Mouse (Mus musculus): ENCODE data around the gene Actn4. TPM values are rescaled to one million over a fixed set of nuclear protein-coding genes. Genes with fewer than 3 reads are reported as not detected.

Gene Actn4
- polyA plus RNA-seq, 1 experiment from 2014 or later, result 216 TPM

DNA sequence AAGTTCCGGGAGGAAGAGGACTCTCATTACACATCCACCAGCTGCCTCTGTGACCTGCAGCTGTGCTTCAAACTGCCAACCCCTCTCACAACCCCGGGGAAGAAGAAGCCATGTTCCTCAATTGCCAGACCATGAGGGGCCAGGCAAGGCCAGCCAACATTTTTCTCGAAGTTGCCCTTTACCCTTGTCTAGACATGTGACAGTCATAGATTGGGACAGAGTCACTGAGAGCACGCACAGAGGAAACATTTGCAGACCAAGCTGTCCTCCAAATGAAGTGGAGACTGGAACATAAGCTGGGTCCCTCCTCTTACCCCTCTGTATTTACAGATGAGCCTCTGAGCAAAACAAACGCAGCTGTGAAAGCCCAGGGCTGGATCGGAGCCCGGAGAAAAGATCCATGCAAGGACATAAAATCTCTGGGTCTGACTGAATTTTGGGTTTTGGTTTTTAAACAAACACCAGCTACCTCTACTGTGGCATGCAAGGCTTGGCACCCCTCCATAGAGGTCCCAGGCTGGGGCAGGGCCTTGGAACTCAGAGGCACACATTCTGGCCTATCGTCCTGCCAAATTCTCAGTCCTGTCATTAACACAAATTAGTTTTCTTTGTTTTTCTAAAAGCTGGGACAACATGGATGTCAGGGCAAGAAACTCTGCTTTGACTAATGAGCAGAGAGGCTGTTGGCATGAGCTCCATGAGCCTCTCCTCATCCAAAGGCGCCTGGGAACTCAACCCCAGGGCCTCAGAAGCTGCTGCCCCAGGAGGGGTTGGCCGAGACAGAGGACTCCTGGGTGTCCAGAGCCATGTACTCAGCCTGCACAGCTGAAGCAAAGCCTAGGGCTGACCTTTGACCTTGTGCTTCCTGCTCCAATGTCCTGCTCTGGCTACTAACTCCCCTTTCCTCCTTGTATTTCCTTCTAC, 44.4 kb downstream of the Actn4 start:
- H3K4me2 ChIP-seq (replicated peaks; ENCODE audit: low read depth), result no peak overlapping the region
- TF ChIP-seq EP300 (optimal IDR thresholded peaks at IDR 0.05) (no peak), CTCF (IDR thresholded peaks at IDR 0.05; ENCODE audit: low read depth) (no peak)
- no peak overlapping the region for H3K4me3 ChIP-seq (ENCODE audit: low read depth, low read length)
- peaks cover 21% of the 10 kb centered on the region for H3K4me1 ChIP-seq (replicated peaks; ENCODE audit: control insufficient read depth, insufficient read depth)
- no peak overlapping the region for H3K9ac ChIP-seq (ENCODE audit: low read length)
- WGBS, result 30% methylated on average over 10 of the region's 10 CpGs
- H3K36me3 ChIP-seq (ENCODE audit: control insufficient read depth, insufficient read depth, low read length), result peaks cover 43% of the 10 kb centered on the region
- no peak for DNase-seq (ENCODE audit: low spot score)
- no peaks in the 10 kb centered on the region for H3K27me3 ChIP-seq (ENCODE audit: control insufficient read depth, insufficient read depth, low read length)
- peak overlapping the region; percentile 87 for H3K27ac ChIP-seq (replicated peaks)
- H3K9me3 ChIP-seq (ENCODE audit: control insufficient read depth, low read length), result no peaks in the 10 kb centered on the region
- ATAC-seq (ENCODE audit: low FRiP score, low TSS enrichment), result peak; percentile 52

DNA sequence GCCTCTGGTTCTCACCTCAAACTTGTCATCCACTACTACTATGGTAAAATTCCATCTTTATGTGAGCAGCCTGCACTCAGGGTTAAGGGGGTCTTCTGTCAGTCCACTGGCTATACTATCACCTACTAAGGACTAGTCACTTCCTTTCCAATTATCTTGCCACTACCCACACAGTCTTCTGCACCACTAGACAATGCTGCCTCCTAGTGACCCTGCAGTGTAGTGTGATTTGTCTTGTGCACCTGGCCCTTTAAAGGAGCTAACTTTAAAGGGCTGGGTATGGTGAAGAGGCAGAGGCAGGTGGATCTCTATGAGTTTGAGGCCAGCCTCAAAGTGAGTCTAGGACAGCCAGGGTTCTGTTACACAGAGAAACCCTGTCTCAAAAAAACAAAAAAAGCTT, 45.6 kb downstream of the Actn4 start:
- H3K9ac ChIP-seq (ENCODE audit: low read length), result no peak overlapping the region
- H3K4me2 ChIP-seq (replicated peaks; ENCODE audit: low read depth), result no peak overlapping the region
- H3K36me3 ChIP-seq (ENCODE audit: control insufficient read depth, insufficient read depth, low read length), result peaks cover 54% of the 10 kb centered on the region
- no peaks in the 10 kb centered on the region for H3K27me3 ChIP-seq (ENCODE audit: control insufficient read depth, insufficient read depth, low read length)
- peaks cover 17% of the 10 kb centered on the region for H3K4me1 ChIP-seq (replicated peaks; ENCODE audit: control insufficient read depth, insufficient read depth)
- no peak for ATAC-seq (ENCODE audit: low FRiP score, low TSS enrichment)
- TF ChIP-seq EP300 (optimal IDR thresholded peaks at IDR 0.05) (no peak), CTCF (IDR thresholded peaks at IDR 0.05; ENCODE audit: low read depth) (peak; percentile 66)
- H3K4me3 ChIP-seq (ENCODE audit: low read depth, low read length), result no peak overlapping the region
- H3K9me3 ChIP-seq (ENCODE audit: control insufficient read depth, low read length), result no peaks in the 10 kb centered on the region
- no peak for DNase-seq (ENCODE audit: low spot score)
- no peak overlapping the region for H3K27ac ChIP-seq (replicated peaks)

DNA sequence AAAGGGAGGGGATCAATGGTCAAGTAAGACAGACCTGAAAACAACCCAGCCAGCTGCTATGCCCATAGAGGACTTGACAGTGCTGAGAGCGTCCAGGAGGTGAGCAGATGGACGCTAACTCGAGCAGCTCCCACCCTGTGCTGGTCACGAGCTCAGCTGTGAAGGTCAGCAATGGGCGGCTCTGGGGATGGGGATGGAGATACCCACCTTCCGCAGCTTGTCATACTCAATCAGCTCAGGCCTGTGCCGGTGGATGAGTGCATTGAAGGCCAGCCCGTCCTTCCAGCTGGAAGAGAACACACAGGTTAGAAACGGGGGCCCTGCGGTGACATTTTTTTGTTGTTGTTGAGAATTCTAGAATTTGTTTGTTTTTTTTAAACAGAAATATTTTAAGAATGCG, 49.0 kb downstream of the Actn4 start:
- Histone ChIP-seq H3K27me3 (ENCODE audit: control insufficient read depth, insufficient read depth, low read length) (no peaks in the 10 kb centered on the region), H3K36me3 (ENCODE audit: control insufficient read depth, insufficient read depth, low read length) (peaks cover 67% of the 10 kb centered on the region), H3K4me3 (ENCODE audit: low read depth, low read length) (no peak overlapping the region), H3K27ac (replicated peaks) (0 out of 2 replicates have a peak overlapping the region, but pooled peaks have one; percentile 18), H3K4me1 (replicated peaks; ENCODE audit: control insufficient read depth, insufficient read depth) (peaks cover 2% of the 10 kb centered on the region; the same call in 1 of the 2 replicates), H3K9ac (ENCODE audit: low read length) (no peak overlapping the region), H3K9me3 (ENCODE audit: control insufficient read depth, low read length) (no peaks in the 10 kb centered on the region), H3K4me2 (replicated peaks; ENCODE audit: low read depth) (no peak overlapping the region)
- WGBS, result 70% methylated on average over 11 of the region's 11 CpGs
- TF ChIP-seq EP300 (optimal IDR thresholded peaks at IDR 0.05) (no peak), CTCF (IDR thresholded peaks at IDR 0.05; ENCODE audit: low read depth) (no peak)
- DNase-seq (ENCODE audit: low spot score), result no peak
- no peak for ATAC-seq (ENCODE audit: low FRiP score, low TSS enrichment)

DNA sequence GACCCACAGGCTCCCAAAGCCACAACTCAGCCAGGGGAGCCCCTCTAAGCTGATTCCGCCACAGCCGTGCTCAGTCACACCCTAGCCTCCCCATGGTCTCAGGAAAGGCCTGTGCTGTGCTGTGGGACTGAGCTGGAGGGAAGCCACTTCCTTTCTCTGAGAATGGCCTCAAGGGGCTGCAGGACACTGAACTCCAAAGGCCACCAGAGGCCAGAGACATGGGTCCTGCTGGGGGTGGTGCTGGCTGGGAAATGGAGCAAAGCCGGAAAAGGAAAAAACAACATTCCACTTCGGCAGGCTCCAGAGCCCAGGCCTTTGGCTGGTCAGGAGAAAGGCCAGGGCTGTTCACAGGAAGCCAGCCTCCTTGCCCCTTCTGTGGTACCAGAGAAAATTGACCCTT, 50.5 kb downstream of the Actn4 start:
- DNase-seq (ENCODE audit: low spot score) (no peak), ATAC-seq (ENCODE audit: low FRiP score, low TSS enrichment) (peak; percentile 27; the same call in 1 of the 2 replicates)
- TF ChIP-seq CTCF (IDR thresholded peaks at IDR 0.05; ENCODE audit: low read depth), result peak; percentile 28; the same call in 1 of the 2 replicates
- TF ChIP-seq EP300 (optimal IDR thresholded peaks at IDR 0.05), result no peak
- Histone ChIP-seq H3K9me3 (ENCODE audit: control insufficient read depth, low read length) (no peaks in the 10 kb centered on the region), H3K9ac (ENCODE audit: low read length) (no peak overlapping the region), H3K36me3 (ENCODE audit: control insufficient read depth, insufficient read depth, low read length) (peaks cover 79% of the 10 kb centered on the region), H3K4me3 (ENCODE audit: low read depth, low read length) (no peak overlapping the region), H3K4me2 (replicated peaks; ENCODE audit: low read depth) (no peak overlapping the region), H3K27me3 (ENCODE audit: control insufficient read depth, insufficient read depth, low read length) (no peaks in the 10 kb centered on the region), H3K27ac (replicated peaks) (peak overlapping the region; percentile 24; the same call in 1 of the 2 replicates), H3K4me1 (replicated peaks; ENCODE audit: control insufficient read depth, insufficient read depth) (no peaks in the 10 kb centered on the region)
- 62% methylated on average over 4 of the region's 4 CpGs for WGBS

DNA sequence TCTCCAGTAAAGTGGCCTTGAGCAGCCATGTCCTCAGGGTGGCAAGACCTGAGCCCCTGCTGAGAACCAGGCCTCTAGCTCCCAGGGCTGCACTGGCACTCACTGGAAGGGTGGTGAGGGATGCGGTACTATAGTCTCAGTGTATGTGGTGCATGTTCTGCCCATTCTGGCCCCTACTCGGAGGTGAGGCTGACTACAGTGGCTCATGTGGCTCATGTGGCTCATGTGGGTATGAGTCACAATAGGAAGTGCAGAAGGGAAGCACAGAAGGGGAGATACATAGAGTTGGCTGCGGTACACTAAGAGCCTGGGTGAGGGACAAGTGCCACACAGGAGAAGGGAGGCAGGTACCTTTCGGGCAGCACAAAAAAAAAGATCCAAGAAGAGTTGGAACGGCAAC, 54.9 kb downstream of the Actn4 start:
- H3K9me3 ChIP-seq (ENCODE audit: control insufficient read depth, low read length), result no peaks in the 10 kb centered on the region
- TF ChIP-seq EP300 (optimal IDR thresholded peaks at IDR 0.05) (no peak), CTCF (IDR thresholded peaks at IDR 0.05; ENCODE audit: low read depth) (no peak)
- 0 out of 2 replicates have a peak, but pooled peaks have one; percentile 15 for ATAC-seq (ENCODE audit: low FRiP score, low TSS enrichment)
- H3K4me2 ChIP-seq (replicated peaks; ENCODE audit: low read depth), result no peak overlapping the region
- no peak overlapping the region for H3K9ac ChIP-seq (ENCODE audit: low read length)
- H3K27me3 ChIP-seq (ENCODE audit: control insufficient read depth, insufficient read depth, low read length), result no peaks in the 10 kb centered on the region
- no peak for DNase-seq (ENCODE audit: low spot score)
- 88% methylated on average over 5 of the region's 5 CpGs for WGBS
- H3K27ac ChIP-seq (replicated peaks), result no peak overlapping the region
- no peaks in the 10 kb centered on the region for H3K4me1 ChIP-seq (replicated peaks; ENCODE audit: control insufficient read depth, insufficient read depth)
- no peak overlapping the region for H3K4me3 ChIP-seq (ENCODE audit: low read depth, low read length)
- H3K36me3 ChIP-seq (ENCODE audit: control insufficient read depth, insufficient read depth, low read length), result peaks cover 82% of the 10 kb centered on the region

DNA sequence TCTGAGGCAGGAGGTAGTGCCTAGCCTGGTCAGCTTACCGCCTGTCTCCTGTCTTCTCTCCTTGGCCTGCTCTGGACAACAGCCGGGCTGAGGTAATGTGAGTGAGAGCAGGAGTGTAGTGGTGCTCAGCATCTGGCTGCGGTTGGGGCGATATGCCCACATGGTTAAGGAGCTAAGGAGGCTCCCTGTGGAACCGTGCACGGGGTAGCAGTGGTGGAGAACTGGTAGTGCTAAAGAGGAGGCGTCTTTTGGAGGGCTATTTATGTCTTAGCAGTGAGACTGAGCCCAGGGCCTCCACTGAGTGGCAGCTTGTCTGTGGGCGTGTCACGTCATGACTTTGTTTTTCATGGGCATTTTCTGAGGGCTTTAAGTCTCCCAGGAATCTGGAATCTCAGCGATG, 58.4 kb downstream of the Actn4 start:
- H3K36me3 ChIP-seq (ENCODE audit: control insufficient read depth, insufficient read depth, low read length), result peaks cover 80% of the 10 kb centered on the region
- no peak overlapping the region for H3K4me2 ChIP-seq (replicated peaks; ENCODE audit: low read depth)
- H3K27me3 ChIP-seq (ENCODE audit: control insufficient read depth, insufficient read depth, low read length), result no peaks in the 10 kb centered on the region
- TF ChIP-seq CTCF (IDR thresholded peaks at IDR 0.05; ENCODE audit: low read depth) (no peak), EP300 (optimal IDR thresholded peaks at IDR 0.05) (no peak)
- no peak overlapping the region for H3K4me3 ChIP-seq (ENCODE audit: low read depth, low read length)
- H3K4me1 ChIP-seq (replicated peaks; ENCODE audit: control insufficient read depth, insufficient read depth), result no peaks in the 10 kb centered on the region
- H3K9me3 ChIP-seq (ENCODE audit: control insufficient read depth, low read length), result no peaks in the 10 kb centered on the region
- WGBS, result 82% methylated on average over 10 of the region's 10 CpGs
- no peak for DNase-seq (ENCODE audit: low spot score)
- no peak for ATAC-seq (ENCODE audit: low FRiP score, low TSS enrichment)
- no peak overlapping the region for H3K27ac ChIP-seq (replicated peaks)
- H3K9ac ChIP-seq (ENCODE audit: low read length), result no peak overlapping the region
